Mouse (Mus musculus): ENCODE measurements around the gene Rbm20.

DNA sequence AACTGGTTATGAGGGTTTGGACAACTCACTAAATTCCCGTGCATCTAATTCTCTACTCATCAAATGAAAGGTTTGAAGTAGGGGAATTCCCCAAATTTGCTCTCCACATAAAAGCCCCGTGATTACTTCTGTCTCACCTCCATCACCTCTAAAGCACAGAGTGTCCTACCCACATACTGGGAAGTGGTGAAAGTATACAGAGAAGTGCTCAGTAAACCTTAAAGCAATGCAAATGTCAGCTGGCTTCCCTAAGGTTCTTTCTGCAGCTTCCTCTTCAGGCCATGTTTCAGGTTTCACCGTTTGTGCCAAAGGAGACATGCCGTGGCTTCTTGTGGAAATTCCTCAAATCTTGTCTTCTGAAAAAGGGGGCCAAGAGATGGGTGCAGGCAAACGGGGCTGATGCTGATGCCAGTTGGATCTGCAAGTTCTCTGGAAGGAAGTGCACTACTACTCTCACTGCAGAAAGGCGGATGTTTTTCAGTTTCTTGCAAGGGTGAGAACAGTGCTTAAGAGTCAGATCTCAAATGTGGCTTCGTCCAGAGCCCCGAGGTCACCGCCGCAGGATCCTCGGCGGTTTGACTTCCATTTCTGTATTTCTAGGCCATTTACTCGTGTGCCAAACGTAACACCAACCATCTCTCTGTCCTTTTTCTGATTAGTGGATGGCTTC lies 223.0 kb downstream of the Rbm20 start:
- TF ChIP-seq CTCF (IDR thresholded peaks at IDR 0.05; ENCODE audit: insufficient read depth, low read depth, low read length): no peak
- no peak for TF ChIP-seq POLR2A (IDR thresholded peaks at IDR 0.05; ENCODE audit: insufficient read depth, low read depth, low read length)
